Mouse (Mus musculus) limb, embryonic 11.5 days (tissue): ENCODE data around the gene Klra10. TPM values are rescaled to one million over a fixed set of nuclear protein-coding genes. Genes with fewer than 3 reads are reported as not detected.
"Not testable (repeated sequence)": the region's sequence is repeated elsewhere in the genome, so short reads cannot be mapped to it uniquely, and the experiment has no call there.

Experiments used
- ATAC-seq: fragments of 200-750 bp; cut with Nextera tagmentation; 2 replicates; pipeline ENCODE4 v1.8.0; 2017; ENCODE audit warnings: low read depth; ENCODE audit not compliant: insufficient number of reproducible peaks, low FRiP score, low TSS enrichment
- DNase-seq: peaks from one replicate; pipeline ENCODE4 v3.0.0-alpha.2; 2015; ENCODE audit warnings: low spot score
- H3K27ac ChIP-seq: fragments of 300-500 bp; sonication (generic); replicated peaks from 2 replicates; pipeline ENCODE4 v1.5.1; 2014; ENCODE audit warnings: low read depth, mild to moderate bottlenecking, low read length
- H3K27me3 ChIP-seq: fragments of 300-500 bp; sonication (generic); 2 replicates; pipeline ENCODE4 v1.6.1; 2014; ENCODE audit warnings: mild to moderate bottlenecking, low read length, mixed read lengths; ENCODE audit not compliant: control insufficient read depth, insufficient read depth
- H3K36me3 ChIP-seq: fragments of 300-500 bp; sonication (generic); 2 replicates; pipeline ENCODE4 v1.6.1; 2014; ENCODE audit warnings: mild to moderate bottlenecking, low read length, moderate library complexity, mixed read lengths; ENCODE audit not compliant: control insufficient read depth, insufficient read depth
- H3K4me1 ChIP-seq: fragments of 300-500 bp; sonication (generic); 2 replicates; pipeline ENCODE4 v1.6.1; 2014; ENCODE audit warnings: low read length, mixed read lengths; ENCODE audit not compliant: control insufficient read depth, insufficient read depth
- H3K4me2 ChIP-seq: fragments of 300-500 bp; sonication (generic); 2 replicates; pipeline ENCODE4 v1.6.1; 2014; ENCODE audit warnings: low read depth, mild to moderate bottlenecking, moderate library complexity; ENCODE audit not compliant: severe bottlenecking
- H3K4me3 ChIP-seq: fragments of 300-500 bp; sonication (generic); 2 replicates; pipeline ENCODE4 v1.5.1; 2014; ENCODE audit warnings: low read depth, low read length
- H3K9ac ChIP-seq: fragments of 300-500 bp; sonication (generic); 2 replicates; pipeline ENCODE4 v1.6.1; 2014; ENCODE audit warnings: mild to moderate bottlenecking, low read length
- H3K9me3 ChIP-seq: fragments of 300-500 bp; sonication (generic); 2 replicates; pipeline ENCODE4 v1.6.1; 2016; ENCODE audit warnings: low read length; ENCODE audit not compliant: control insufficient read depth
- WGBS: fragments of 180-500 bp; shearing (Covaris S2); extraction: QIAGEN DNeasy Blood & Tissue Kit; methylation state at CpG from one replicate; pipeline ENCODE4 v1.1.7; 2014; 5-methylcytosine and 5-hydroxymethylcytosine counted together
- polyA plus RNA-seq: library from polyadenylated mRNA; unstranded; fragments of >200 nt; fragmentation: Nextera tagmentation; extraction: Ambion mirVana; gene quantifications from 2 replicates; pipeline ENCODE4 v1.2.1, GENCODE M21; 2014

Gene Klra10
- not detected in 2 replicates for polyA plus RNA-seq

GRCm38 (mm10) chr6:130281828-130282227 lies at the start of gene Klra10:
Klra10 (minus strand) TSS chr6:130281928.
- 73% methylated on average over 1 of the region's 1 CpGs for WGBS
- not testable (repeated sequence) for H3K27ac ChIP-seq, H3K4me2 ChIP-seq, H3K36me3 ChIP-seq, H3K4me1 ChIP-seq, H3K4me3 ChIP-seq, H3K9ac ChIP-seq, DNase-seq, ATAC-seq, H3K27me3 ChIP-seq, H3K9me3 ChIP-seq

GRCm38 (mm10) chr6:130287984-130288649 lies 6.4 kb upstream of the Klra10 start:
- ATAC-seq: no peak
- no peaks in the 10 kb centered on the region for H3K4me1 ChIP-seq
- no peak overlapping the region for H3K4me2 ChIP-seq
- no peaks in the 10 kb centered on the region for H3K9me3 ChIP-seq
- no peak for DNase-seq
- no peaks in the 10 kb centered on the region for H3K27me3 ChIP-seq
- H3K4me3 ChIP-seq: no peak overlapping the region
- H3K36me3 ChIP-seq: no peaks in the 10 kb centered on the region
- H3K9ac ChIP-seq: no peak overlapping the region
- H3K27ac ChIP-seq: no peak overlapping the region

- no peak overlapping the region for H3K4me3 ChIP-seq
Observed at GRCm38 (mm10) chr6:130255326-130255725, 26.4 kb downstream of the Klra10 start.

GRCm38 (mm10) chr6:130237536-130237935 lies 44.2 kb downstream of the Klra10 start:
- DNase-seq (no peak), ATAC-seq (no peak)
- no peak overlapping the region for H3K4me3 ChIP-seq
- H3K9me3 ChIP-seq: no peaks in the 10 kb centered on the region
- H3K27ac ChIP-seq: no peak overlapping the region
- no peak overlapping the region for H3K9ac ChIP-seq
- WGBS: 78% methylated on average over 2 of the region's 2 CpGs
- no peaks in the 10 kb centered on the region for H3K27me3 ChIP-seq
- no peaks in the 10 kb centered on the region for H3K36me3 ChIP-seq
- no peaks in the 10 kb centered on the region for H3K4me1 ChIP-seq
- no peak overlapping the region for H3K4me2 ChIP-seq

More at GRCm38 (mm10) chr6:130255326-130255725, 26.4 kb downstream of the Klra10 start:
- WGBS: 97% methylated on average over 2 of the region's 2 CpGs
- no peak overlapping the region for H3K9ac ChIP-seq
- ATAC-seq (no peak), DNase-seq (no peak)
- no peak overlapping the region for H3K27ac ChIP-seq
- H3K4me1 ChIP-seq: no peaks in the 10 kb centered on the region
- H3K9me3 ChIP-seq: peaks cover 9% of the 10 kb centered on the region; the same call in 1 of the 2 replicates
- no peaks in the 10 kb centered on the region for H3K36me3 ChIP-seq
- no peak overlapping the region for H3K4me2 ChIP-seq
- H3K27me3 ChIP-seq: no peaks in the 10 kb centered on the region

DNA sequence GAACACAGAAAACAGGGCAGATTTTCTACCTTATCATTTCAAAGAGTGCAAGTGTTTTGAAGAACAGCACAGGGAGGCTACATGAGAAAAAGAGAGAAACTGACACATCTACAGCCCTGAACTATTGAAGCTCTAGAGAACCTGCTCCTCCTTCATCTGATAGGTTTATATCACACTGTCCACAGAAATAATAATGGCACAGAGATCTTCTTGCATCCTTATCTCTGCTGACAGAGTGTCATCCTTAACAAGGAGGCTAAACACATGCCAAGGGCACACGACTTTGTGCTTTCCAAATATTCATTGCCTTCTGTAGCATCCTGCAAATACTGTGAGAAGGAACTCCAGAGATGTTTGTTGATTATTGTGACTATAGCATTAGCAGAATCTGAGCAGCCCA lies 45.1 kb downstream of the Klra10 start:
- Histone ChIP-seq H3K9ac (no peak overlapping the region), H3K4me1 (no peaks in the 10 kb centered on the region), H3K4me2 (no peak overlapping the region), H3K4me3 (no peak overlapping the region), H3K9me3 (no peaks in the 10 kb centered on the region), H3K27ac (no peak overlapping the region), H3K27me3 (no peaks in the 10 kb centered on the region), H3K36me3 (no peaks in the 10 kb centered on the region)
- 65% methylated on average over 1 of the region's 1 CpGs for WGBS
- ATAC-seq (no peak), DNase-seq (no peak)

DNA sequence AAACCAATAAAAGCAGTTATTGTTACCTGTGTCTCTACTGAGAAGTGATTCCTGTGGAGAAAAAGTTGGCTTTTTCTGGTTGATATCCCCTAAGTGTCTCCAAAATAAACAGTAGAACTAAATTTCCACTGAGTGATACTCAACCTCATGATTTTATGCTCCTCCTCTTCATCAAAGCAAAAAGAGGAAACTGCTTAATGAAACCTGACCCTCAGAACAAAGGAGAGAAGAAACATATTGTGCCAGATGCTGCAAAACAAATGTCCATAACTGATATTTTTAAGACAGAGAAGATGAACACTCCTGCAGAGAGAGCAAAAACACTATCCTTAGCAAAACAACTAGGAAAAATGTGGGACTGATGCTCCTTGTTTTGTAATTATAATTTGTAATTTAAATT lies 48.5 kb downstream of the Klra10 start, which contains the start of gene Klra7:
Klra7 (minus strand) TSS at position 101 of the 400 bp plus-strand sequence.
- Histone ChIP-seq H3K4me1 (no peaks in the 10 kb centered on the region), H3K27me3 (no peaks in the 10 kb centered on the region), H3K36me3 (no peaks in the 10 kb centered on the region), H3K4me2 (no peak within 1 kb of the TSS), H3K9ac (no peak within 1 kb of the TSS), H3K9me3 (no peaks in the 10 kb centered on the region), H3K27ac (no peak within 1 kb of the TSS), H3K4me3 (no peak within 1 kb of the TSS)
- DNase-seq: no peak
- ATAC-seq: no peak

Other genes starting within 250 kb of the Klra10 start
- gene Klra4, start 214.7 kb downstream of the Klra10 start, polyA plus RNA-seq: not detected in 2 replicates
- gene Klra8, start 152.0 kb downstream of the Klra10 start, polyA plus RNA-seq: not detected in 2 replicates
- gene Klra9, start 88.8 kb downstream of the Klra10 start, polyA plus RNA-seq: not detected in 2 replicates
- gene Klra7, start 48.6 kb downstream of the Klra10 start, polyA plus RNA-seq: not detected in 2 replicates
- not detected in 2 replicates for gene Klra3, start 55.6 kb upstream of the Klra10 start, polyA plus RNA-seq
- gene Klra1, start 104.9 kb upstream of the Klra10 start, polyA plus RNA-seq: not detected in 2 replicates